Mouse (Mus musculus) erythroblast, embryonic 14.5 days (primary cell): Measurements from ENCODE around the gene Nmnat2.

Experiments
- GATA1 ChIP-seq: IDR thresholded peaks from 2 replicates; pipeline ENCODE4 v1.6.1; 2012; ENCODE audit warnings: low read length, inconsistent platforms, mixed read lengths
- TAL1 ChIP-seq: IDR thresholded peaks from 3 replicates; pipeline ENCODE4 v1.6.1; 2012; ENCODE audit warnings: low read length, inconsistent platforms, mixed read lengths

- TF ChIP-seq TAL1 (no peak), GATA1 (no peak)
Measured at GRCm38 (mm10) chr1:152916936-152917335, 37.9 kb upstream of the Nmnat2 start.
